Mouse (Mus musculus) cerebellum, adult 2 months (tissue): Measurements from ENCODE around the gene Gm42791.

ENCODE experiments used
- CTCF ChIP-seq: fragments of 200-500 bp; IDR thresholded peaks from 2 replicates; pipeline ENCODE4 v1.5.1; 2011; ENCODE audit warnings: low read depth, mild to moderate bottlenecking, control low read depth, low read length, moderate library complexity, borderline replicate concordance; ENCODE audit not compliant: insufficient read depth
- POLR2A ChIP-seq: fragments of 200-500 bp; IDR thresholded peaks from 2 replicates; pipeline ENCODE4 v1.6.1; 2011; ENCODE audit warnings: low read length, control low read depth, borderline replicate concordance; ENCODE audit not compliant: insufficient read depth

GRCm38 (mm10) chr5:148855047-148855446 is 139.9 kb downstream of the Gm42791 start:
- no peak for TF ChIP-seq POLR2A
- no peak for TF ChIP-seq CTCF
